Mouse (Mus musculus) gastrocnemius, adult 8-10 months (tissue): ENCODE measurements around the gene Erg. TPM values are rescaled to one million over a fixed set of nuclear protein-coding genes. Genes with fewer than 3 reads are reported as not detected.

Source experiments
- DNase-seq, 2 experiments: peaks; one replicate each; pipeline ENCODE4 v3.0.0; 2022; ENCODE audit warnings: low spot score in 2 of 2
- total RNA-seq, 4 experiments: library from RNA; stranded (reverse); gene quantifications; 2 replicates each; pipeline ENCODE4 v1.2.4; 2022

The Erg gene
- total RNA-seq, 4 experiments from 2014 or later: 5.7 to 9.8 (median 8.2) TPM

GRCm38 (mm10) chr16:95390787-95391186 lies 195.6 kb downstream of the Erg start:
- DNase-seq: no peak

DNA sequence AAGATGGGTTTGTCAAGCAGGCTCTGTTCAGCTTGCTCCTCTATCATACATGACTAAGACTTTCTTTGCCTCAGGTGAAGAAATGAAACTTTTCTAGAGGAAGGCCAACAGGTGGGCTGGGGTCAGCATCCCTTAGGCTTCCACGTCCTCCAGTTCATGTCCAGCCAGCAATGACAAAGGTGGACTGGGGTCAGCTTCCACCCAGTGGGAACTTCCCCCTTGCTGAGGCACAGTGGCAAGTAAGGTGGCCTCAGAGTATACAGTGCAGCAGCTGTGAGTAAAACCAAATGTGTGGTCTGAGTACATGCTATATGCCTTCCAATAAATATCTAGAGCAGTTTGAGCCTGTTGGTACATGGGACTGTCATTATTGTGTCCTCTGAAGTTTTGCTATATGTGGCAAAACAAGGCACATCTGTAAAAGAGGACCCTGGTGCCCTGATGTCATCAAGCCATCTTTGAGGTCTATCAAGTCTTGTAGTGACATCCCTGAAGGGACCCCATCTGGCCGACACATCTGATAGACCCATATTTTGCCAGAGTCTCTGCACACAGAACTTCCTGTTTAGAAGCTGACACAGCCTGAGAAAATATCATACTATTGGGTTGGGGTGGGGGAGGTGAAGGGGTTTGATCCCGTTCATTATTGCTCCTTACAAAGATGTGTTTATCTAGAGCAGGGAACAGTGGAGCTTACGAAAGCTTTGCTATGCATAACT lies 197.4 kb downstream of the Erg start:
- DNase-seq: no peak

DNA sequence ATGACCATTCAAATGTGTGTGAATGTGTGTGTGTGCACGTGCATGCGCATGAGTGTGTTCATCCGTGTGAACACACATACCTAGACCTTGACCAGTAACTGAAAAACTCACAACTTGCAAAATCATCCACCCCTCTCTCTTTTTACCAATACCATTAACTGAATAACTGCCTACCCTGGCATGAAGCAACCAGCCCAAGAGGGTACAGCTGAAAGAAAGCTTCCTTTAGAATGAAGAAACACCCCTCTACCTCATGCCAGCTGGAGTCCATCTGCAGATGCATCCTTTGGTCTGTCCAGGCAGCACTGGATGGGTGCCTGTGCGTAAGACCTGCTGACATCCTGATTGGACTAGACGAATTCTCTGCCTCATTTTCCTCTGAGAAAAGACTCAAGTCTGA lies 198.1 kb downstream of the Erg start:
- no peak for DNase-seq

DNA sequence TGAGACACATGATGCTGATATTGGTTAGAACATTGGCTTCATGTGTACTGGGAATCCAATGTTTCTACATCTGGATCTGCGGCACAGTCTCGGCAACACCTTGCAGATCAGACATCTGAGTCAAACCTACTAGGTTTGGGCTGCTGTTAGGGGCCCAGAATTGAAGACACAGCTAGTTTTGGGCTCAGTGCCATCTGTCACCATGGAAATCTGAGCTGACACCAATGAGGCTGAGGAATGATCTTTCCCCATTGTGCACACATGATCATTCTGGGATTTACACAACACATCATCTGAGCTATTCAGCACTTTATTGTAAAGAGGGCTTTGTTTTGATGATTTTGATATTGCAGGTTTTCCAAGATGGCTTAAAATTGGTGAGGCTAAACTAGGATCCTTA lies 199.4 kb downstream of the Erg start:
- DNase-seq: no peak

GRCm38 (mm10) chr16:95385299-95385973 lies 201.0 kb downstream of the Erg start:
- DNase-seq: no peak

- DNase-seq: no peak
These were observed 201.7 kb downstream of the Erg start for GRCm38 (mm10) chr16:95384590-95385148.

- no peak for DNase-seq
These were observed 204.1 kb downstream of the Erg start for GRCm38 (mm10) chr16:95382251-95382650.

GRCm38 (mm10) chr16:95376834-95377233 lies 209.6 kb downstream of the Erg start:
- DNase-seq: no peak

DNA sequence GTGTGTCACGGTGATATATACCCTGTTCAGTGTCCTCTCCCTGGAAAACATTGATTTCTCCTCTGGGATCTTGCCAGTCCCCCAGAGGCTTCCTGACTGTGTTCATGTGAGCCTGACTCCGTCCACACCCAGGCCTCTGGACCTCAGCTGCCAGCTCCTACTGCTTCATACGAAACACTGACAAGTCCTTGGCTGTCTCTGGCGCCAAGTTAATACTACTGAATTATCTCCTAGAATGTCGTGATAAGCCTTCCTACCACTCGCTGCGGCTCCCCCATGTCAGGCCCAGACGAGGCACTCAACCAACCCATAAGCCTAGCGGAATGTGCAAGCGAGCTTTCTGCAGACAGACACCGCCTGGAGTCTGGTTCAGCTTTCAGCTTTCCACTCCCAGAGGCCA lies 210.0 kb downstream of the Erg start:
- no peak for DNase-seq

DNA sequence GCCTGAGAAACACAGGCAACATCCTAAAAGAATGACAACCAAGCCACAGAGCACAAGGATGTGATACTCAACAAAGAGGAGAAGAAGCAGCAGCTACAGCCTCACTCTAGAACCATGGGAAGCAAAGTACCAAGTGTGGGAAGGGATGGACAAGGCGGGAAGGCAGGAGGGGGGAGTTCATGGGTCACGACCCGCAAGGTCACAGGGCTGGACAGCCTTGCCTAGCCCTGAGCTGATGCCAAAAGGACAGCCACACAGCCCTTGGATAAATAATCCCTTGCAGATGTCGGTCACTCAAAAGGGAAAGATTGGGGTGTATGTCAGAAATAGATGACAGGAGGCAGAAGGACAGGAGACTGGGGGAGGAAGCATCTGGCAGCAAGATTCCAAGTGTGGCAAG lies 211.7 kb downstream of the Erg start:
- DNase-seq: no peak

- no peak for DNase-seq
These were observed 213.4 kb downstream of the Erg start for GRCm38 (mm10) chr16:95372960-95373359.

DNA sequence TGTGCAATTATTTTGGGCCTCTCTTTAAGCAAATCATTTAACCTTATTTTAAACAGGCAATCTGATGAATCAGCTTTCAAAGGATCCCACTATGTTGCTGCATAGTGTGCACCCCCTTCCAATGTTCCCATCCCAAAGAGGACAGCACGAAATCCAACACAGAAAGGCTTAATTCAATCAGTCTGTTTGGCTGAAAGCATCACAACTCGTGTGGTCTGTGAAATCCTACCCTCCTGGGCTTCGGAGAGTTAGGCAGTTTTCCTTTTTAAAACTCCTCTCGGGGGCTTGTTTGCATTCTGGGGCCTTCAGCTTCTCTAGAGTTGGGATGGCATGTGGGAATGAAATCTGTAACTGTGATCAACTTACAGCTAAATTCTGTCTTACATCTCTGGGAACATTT lies 214.7 kb downstream of the Erg start:
- no peak for DNase-seq

DNA sequence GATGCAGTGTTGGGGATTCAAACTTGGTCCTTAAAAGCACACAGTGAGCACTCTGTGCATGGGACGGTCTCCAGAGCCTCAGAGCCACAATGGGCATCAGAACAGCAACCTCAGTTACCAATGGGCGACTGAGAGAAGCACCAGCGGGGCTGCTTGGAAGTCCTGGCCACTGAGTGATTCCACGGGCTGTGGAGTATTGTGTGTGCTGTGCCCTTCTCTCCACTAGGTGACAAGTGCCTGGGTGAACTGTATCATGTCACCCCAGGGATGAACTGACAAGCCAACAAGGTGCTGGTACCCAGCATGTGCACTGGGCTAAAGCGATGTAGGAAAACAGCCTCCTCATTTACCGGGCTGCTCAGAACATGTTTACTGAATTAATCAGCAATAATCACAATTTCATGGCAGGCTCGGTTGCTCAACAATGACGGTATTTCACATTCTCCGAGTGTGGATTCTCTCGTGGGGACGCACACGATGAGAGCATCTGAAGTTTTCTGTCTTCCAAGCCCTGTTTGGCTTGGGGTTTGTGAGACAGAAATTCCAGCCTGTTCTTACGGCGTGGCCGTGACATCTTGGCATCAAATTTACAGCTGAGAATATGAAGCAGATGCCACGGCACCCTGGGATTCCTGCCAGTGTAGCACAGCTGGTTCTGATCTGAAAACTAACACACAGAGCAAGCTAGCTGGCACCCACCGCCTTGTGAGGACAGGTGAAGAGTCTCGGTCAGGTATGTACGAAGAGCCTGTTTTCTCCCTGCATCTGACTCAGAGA lies 219.2 kb downstream of the Erg start:
- no peak for DNase-seq

GRCm38 (mm10) chr16:95365214-95365613 lies 221.2 kb downstream of the Erg start:
- DNase-seq: no peak

DNA sequence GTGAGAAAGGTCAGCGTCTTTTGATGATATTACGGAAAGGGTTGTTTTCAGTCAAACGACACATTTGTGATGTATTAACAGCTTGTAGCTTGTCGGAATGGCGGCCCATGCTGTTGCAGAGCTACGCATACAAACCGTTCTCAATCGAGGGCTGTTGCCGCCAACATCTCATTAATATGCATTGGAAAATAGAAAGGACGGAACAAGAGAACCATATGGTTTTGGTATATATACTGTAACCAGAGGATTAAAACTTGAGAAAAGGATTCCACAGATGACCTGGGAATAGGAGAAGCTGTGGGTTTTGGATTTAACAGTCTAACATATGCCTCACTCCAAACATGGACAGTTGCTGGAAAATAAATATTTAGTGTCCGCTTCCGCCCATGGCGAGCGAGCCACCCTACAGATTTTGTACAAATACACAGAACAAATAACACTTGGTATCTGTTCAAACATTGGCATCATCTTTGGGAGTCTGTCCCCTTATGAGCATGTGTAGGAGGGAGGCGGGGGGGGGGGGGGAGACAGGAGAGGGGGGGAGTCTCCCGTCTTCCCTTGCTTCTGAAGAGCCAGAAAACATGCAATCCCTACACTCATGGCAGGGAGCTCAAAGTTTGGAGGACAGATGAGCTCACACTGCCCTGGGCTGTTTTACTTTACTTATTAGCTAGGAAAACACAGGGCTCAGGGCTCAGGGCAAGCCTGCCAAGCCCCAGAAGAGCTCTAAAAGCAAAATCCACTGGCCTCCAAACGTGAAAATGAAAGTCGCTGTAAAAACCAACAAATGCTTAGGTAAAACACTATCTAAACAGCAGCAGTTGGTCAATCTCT lies 222.5 kb downstream of the Erg start:
- DNase-seq: no peak

DNA sequence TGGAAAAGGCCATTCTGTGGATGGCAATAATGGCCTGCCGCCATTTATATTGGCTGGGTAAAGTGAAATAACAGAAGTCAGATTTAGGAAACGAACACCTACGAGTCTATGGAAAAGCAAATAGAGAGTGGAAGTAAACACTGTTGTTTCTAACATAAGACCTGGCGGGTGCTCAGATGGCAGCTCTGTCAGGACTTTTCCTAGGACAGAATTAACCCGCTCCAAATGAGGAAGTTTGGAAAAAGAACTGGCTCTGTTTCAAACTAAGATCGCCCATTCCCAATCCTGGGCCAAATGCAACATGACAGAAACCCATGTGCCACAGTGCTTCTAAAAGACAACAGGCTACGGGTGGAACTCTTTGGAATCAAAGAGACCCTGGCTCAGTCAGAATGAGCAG lies 224.4 kb downstream of the Erg start:
- DNase-seq: no peak

DNA sequence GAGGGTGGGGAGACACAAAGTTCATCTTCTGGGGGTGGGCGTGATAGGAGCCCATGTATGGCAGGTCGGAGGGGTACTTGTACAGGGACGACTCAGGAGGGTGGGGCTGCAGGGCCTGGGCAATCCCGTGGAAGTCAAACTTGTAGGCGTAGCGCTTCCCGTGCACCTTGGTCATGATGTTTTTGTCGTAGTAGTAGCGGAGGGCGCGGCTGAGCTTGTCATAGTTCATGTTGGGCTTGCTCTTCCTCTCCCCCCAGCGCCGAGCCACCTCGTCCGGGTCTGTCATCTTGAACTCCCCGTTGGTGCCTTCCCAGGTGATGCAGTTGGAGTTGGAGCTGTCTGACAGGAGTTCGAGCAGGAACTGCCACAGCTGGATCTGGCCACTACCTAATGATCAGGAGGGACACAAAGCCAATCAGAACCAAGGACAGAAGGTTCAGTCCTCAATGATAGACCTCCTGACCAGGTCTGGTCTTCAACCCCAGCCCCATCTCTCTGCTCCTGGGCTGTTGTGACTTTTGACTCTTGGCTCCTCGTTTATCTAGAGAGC lies 225.4 kb downstream of the Erg start:
- DNase-seq: no peak

DNA sequence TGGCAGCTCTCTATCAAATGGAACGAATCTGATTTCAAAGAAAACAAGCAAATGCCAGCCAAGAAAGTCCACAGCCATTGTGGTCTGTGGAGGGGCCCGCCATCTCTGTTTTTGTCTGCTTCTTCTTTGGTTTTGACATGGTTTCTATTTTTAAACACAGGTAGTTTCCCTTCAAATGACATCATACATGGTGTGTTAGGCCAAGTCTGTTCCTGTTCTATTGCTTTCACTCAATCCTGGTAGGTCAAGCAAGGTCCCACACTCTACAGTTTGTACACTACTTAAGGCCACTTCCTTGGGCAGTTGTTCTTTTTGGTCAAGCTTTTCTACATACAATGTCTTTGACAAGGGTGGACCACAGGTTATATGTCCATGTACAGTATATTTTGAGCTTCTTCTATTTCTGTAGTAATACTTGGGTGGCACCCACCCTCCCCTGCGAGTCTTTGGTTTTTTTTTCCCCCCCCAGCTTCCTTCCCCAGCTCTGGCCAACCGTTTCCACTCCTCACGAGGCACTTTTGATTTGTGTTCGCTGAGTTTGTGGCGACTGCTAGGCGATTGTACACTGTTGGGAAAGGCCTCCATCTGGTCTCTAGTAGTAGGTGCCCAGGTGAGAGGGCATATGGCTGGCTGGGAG lies 226.1 kb downstream of the Erg start:
- DNase-seq: no peak

DNA sequence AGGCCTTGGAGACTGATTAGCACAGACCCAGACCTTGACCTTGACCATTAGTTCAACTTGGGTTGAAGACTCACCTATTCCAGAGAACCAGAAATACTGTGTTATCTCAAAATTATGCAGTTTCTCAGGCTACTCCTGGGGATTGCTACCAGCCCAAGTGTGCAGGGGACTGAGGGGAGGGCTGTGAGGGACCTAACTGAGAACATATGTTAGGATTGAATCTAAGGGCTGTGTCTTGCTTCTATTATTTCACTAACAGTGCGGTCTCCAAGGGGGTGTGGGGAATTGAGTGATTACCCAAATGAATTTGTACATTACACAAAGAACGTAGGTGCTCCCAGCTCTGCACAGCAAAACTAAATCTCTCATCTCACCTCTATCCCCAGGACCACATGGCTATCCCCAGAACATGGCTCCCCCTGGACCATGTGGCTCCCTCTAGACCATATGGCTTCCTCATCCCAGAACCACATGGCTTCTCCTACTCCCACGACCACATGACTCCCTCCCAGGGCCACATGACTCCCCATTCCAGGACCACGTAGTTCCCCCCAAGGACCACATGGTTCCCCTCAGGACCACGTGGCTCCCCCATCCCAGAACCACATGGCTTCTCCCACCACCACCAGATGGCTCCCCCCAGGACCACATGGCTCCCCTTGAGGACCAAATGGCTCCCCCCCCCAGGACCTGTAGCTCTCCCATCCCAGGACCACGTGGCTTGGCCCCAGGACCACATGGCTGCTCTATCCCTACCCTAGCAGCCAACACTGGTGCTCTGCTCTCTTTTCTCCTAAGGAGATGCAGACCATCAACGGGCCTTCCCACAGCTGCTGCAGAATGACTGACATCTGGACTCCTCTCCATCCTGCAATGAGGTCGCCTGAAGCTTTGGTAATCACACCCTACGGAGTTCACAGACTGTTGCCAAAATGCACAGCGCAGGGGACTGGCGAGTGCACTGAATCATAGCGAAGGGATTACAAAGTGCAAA lies 229.1 kb downstream of the Erg start:
- DNase-seq: no peak
